Mouse (Mus musculus): Measurements from ENCODE around the gene Ncor2. TPM values are rescaled to one million over a fixed set of nuclear protein-coding genes. Genes with fewer than 3 reads are reported as not detected.

The Ncor2 gene
- polyA plus RNA-seq, 1 experiment from 2014 or later: 17.8 TPM

DNA sequence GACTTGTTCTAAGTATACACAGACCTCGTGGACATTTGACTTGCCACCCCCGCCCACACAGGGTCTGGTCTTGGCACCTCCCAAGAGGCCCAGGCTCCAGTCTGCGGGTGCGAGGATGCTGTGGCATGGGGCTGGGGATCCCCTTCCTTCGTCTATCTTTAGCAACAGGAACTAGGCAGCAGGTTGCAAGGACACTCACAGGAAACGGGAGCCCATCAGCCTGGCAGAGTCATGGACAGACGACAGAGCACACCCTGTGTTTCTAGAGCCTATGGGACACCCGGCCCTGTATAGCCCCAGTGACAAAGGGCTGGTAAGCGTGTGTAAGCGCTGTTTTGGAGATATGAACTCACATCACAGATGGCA is 126.8 kb downstream of the Ncor2 start:
- peaks cover 82% of the 10 kb centered on the region for H3K36me3 ChIP-seq (replicated peaks)
- no peak overlapping the region; the same call in 1 of the 2 replicates for H3K27ac ChIP-seq
- peaks cover 60% of the 10 kb centered on the region for H3K4me1 ChIP-seq
- WGBS: 87% methylated on average over 10 of the region's 10 CpGs
- H3K4me3 ChIP-seq: no peak overlapping the region
- no peaks in the 10 kb centered on the region for H3K9me3 ChIP-seq
- no peak for DNase-seq (ENCODE audit: extremely low spot score, low spot score)
- peaks cover 3% of the 10 kb centered on the region; the same call in 1 of the 2 replicates for H3K27me3 ChIP-seq (ENCODE audit: poor library complexity, severe bottlenecking)

DNA sequence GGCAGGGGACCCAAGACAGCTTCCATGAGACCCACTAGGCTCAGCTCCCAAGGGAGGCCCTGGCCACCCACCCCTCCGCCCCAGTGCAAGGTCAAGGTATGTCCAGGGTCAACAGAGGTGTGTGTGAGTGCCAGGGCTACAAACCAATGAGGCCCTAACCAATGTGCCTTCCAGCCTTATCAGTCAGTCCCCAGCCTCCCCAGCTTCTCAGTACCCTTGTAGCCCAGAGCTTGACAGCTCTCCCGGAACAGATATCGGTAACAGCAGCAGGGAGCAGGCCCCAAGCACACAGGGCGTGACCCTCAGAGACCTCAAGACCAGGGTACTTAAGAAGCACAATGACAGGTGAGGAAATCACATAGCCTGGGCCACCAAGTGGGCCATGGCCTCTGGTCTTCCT is 129.5 kb downstream of the Ncor2 start:
- Histone ChIP-seq H3K4me1 (peaks cover 60% of the 10 kb centered on the region), H3K36me3 (replicated peaks) (peaks cover 93% of the 10 kb centered on the region), H3K9me3 (no peaks in the 10 kb centered on the region), H3K27me3 (ENCODE audit: poor library complexity, severe bottlenecking) (no peaks in the 10 kb centered on the region), H3K4me3 (no peak overlapping the region), H3K27ac (peak overlapping the region; percentile 7; the same call in 1 of the 2 replicates)
- no peak for DNase-seq (ENCODE audit: extremely low spot score, low spot score)
- WGBS: 94% methylated on average over 4 of the region's 4 CpGs

DNA sequence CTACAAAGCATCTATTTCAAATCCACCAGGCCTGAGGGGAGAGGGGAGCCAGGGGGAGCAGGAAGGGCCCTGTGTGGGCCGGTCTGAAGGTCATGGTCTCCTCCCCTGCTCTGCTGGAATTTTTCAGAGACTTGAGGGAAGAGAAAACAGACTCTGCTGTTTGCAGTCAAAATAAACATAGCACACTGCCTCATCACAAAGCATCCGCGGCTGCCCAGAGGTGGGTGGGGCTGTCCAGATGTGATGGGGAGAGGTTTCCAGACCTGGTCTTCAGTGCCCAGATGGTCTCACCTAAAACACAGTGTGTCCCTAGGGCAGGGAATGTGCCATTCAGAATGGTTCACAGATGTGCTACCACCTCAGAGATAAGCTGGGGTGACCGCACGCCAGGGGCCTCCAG is 132.6 kb downstream of the Ncor2 start:
- no peak for DNase-seq (ENCODE audit: extremely low spot score, low spot score)
- Histone ChIP-seq H3K27ac (peak overlapping the region; percentile 89), H3K27me3 (ENCODE audit: poor library complexity, severe bottlenecking) (no peaks in the 10 kb centered on the region), H3K9me3 (no peaks in the 10 kb centered on the region), H3K36me3 (replicated peaks) (peaks cover 100% of the 10 kb centered on the region), H3K4me1 (peaks cover 54% of the 10 kb centered on the region), H3K4me3 (no peak overlapping the region)
- WGBS: 78% methylated on average over 5 of the region's 5 CpGs

DNA sequence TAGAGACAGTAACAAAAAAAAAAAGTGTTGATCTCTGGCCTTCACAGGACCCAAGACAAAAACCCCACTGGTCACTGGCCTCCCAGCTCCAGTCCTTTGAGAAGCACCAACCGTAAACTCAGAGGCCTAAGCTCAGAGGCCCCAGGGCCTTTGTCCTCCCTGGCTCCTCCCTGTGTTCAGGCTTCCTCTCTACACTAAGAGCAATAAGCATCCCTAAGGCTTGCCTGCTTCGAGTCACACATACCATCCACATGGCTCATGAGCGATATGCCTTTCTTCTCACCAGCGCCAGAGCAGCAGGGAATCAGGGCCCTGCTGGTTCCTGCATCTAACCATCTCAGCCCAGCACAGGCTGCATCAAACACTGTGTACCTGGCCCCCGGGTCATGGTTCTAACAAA is 133.8 kb downstream of the Ncor2 start:
- peak; percentile 42 for DNase-seq (ENCODE audit: extremely low spot score, low spot score)
- WGBS: 23% methylated on average over 5 of the region's 5 CpGs
- Histone ChIP-seq H3K9me3 (no peaks in the 10 kb centered on the region), H3K4me3 (0 out of 2 replicates have a peak overlapping the region, but pooled peaks have one; percentile 2), H3K4me1 (peaks cover 52% of the 10 kb centered on the region), H3K27me3 (ENCODE audit: poor library complexity, severe bottlenecking) (no peaks in the 10 kb centered on the region), H3K27ac (peak overlapping the region; percentile 89), H3K36me3 (replicated peaks) (peaks cover 100% of the 10 kb centered on the region)

DNA sequence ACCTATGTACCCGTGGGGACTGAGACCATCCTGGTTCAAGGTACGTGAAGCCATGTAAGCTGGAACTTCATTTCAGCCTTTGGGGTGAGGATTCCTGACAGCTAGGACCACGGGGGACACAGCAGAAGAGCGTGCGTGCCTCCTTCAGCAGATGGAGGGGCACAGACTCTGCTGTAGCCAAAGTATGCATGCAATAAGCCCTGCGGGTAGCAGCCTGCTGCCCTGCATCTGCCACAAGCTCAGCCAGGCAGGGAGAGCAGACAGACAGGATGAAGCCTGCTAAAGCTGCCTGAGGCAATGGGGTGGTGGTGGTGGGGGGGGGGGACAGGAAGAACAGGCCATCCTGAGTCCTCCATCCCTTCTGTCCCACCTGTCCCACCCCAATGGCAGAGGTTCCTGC is 135.6 kb downstream of the Ncor2 start:
- H3K27ac ChIP-seq: peak overlapping the region; percentile 48; the same call in 1 of the 2 replicates
- H3K36me3 ChIP-seq (replicated peaks): peaks cover 100% of the 10 kb centered on the region
- WGBS: 89% methylated on average over 6 of the region's 6 CpGs
- H3K27me3 ChIP-seq (ENCODE audit: poor library complexity, severe bottlenecking): no peaks in the 10 kb centered on the region
- no peaks in the 10 kb centered on the region for H3K9me3 ChIP-seq
- no peak for DNase-seq (ENCODE audit: extremely low spot score, low spot score)
- peaks cover 53% of the 10 kb centered on the region for H3K4me1 ChIP-seq
- no peak overlapping the region for H3K4me3 ChIP-seq

DNA sequence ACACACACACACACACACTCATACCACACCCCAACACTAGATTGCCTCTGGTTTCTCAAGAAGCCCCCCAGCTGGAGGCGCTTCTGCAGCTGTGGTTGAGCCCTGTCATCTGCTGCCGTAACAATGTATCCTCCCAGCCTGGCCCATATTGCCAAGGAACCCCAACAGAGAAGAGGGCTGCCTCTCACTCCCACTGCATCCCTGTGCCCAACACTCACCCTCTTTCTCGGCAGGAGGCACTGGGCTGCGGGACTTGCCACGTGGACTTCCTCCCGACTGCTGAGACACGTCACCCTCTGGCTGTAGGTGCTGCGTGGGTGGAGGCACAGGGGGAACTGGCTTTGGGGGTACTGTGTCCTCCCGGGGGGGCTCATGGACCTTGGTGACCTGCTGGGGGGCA is 137.4 kb downstream of the Ncor2 start:
- H3K4me1 ChIP-seq: peaks cover 45% of the 10 kb centered on the region
- no peaks in the 10 kb centered on the region for H3K27me3 ChIP-seq (ENCODE audit: poor library complexity, severe bottlenecking)

DNA sequence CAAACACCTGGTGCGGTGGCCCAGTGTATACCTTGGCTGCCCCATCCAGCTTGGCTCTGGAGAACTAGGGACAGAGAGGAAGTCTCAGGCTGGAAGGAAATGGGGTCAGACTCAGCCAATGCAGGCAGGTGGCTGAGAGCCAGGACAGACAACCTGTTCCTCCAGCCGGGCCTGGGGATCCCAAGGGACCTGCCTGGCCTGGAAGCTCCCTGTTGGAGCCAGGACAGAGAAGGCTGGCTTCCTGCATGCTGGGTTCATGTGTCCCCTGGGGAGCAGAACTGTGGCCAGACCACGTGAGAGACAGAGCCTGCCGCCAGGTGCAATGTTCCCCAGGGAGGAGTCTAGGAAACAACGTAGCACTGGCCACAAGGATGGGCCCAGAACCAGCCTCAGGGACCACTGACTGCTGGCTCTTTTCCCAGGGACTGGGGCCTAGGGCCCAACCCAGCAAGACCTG is 138.9 kb downstream of the Ncor2 start:
- Histone ChIP-seq H3K27ac (0 out of 2 replicates have a peak overlapping the region, but pooled peaks have one; percentile 15), H3K36me3 (replicated peaks) (peaks cover 100% of the 10 kb centered on the region), H3K27me3 (ENCODE audit: poor library complexity, severe bottlenecking) (no peaks in the 10 kb centered on the region), H3K4me3 (no peak overlapping the region), H3K4me1 (peaks cover 31% of the 10 kb centered on the region), H3K9me3 (no peaks in the 10 kb centered on the region)
- WGBS: 80% methylated on average over 5 of the region's 5 CpGs
- no peak for DNase-seq (ENCODE audit: extremely low spot score, low spot score)

More for the DNA sequence above, 137.4 kb downstream of the Ncor2 start:
- Histone ChIP-seq H3K4me3 (no peak overlapping the region), H3K27ac (no peak overlapping the region), H3K36me3 (replicated peaks) (peaks cover 100% of the 10 kb centered on the region), H3K9me3 (no peaks in the 10 kb centered on the region)
- WGBS: 91% methylated on average over 9 of the region's 9 CpGs
- no peak for DNase-seq (ENCODE audit: extremely low spot score, low spot score)

DNA sequence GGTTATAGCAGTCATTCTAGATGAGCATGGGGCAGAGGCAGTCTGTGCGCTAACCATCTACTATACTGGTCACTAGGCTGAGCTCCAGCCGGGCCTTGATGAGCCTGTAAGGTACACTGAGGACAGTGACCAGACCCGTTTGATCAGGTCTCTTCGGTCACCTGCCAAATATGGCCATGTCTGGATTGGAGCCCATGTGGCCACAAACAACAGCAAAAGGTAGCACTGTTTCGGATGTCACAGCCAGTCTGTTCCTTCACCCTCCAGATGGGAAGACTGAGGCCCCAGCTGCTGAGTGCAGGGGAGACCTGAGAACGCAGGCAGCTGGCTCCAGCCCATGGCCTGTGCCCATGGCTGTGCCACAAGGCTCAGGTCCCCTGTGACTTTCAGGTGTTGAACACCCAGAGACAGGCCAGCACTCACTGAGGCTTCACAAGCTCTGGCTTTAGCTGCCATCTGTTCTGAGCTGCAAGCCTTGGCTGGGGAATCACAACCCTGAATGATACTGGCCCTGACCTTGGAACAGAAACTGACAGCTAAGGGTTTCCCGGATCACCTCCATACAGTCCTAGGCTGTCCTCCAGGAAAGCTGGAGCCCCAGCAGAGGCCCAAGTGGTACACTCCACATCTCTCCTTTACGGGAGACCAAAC is 139.5 kb downstream of the Ncor2 start:
- WGBS: 95% methylated on average over 8 of the region's 8 CpGs
- no peak for DNase-seq (ENCODE audit: extremely low spot score, low spot score)
- no peaks in the 10 kb centered on the region for H3K27me3 ChIP-seq (ENCODE audit: poor library complexity, severe bottlenecking)
- no peak overlapping the region for H3K27ac ChIP-seq
- H3K4me1 ChIP-seq: peaks cover 25% of the 10 kb centered on the region
- H3K36me3 ChIP-seq (replicated peaks): peaks cover 100% of the 10 kb centered on the region
- H3K9me3 ChIP-seq: no peaks in the 10 kb centered on the region
- no peak overlapping the region for H3K4me3 ChIP-seq

DNA sequence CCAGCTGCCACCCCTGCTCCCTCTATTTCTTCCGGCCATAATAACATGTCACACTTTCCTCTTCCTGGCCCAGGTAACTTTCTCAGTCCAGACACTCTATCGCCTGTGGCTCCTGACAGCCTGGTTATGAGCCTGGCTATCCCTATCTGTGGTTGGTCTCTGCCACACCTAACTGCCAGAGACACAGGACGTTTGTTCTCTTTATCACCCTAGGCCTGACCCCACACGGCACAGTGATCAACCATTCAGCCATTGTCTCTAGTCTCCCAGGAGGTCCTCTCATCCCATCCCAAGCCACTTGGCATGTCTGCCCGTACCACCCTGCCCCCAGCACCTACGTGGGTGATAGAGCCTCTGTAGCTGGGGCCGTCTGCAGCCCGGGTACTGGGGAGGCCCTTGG is 142.5 kb downstream of the Ncor2 start:
- 87% methylated on average over 8 of the region's 8 CpGs for WGBS
- H3K4me3 ChIP-seq: no peak overlapping the region
- H3K27ac ChIP-seq: no peak overlapping the region
- no peak for DNase-seq (ENCODE audit: extremely low spot score, low spot score)
- no peaks in the 10 kb centered on the region for H3K9me3 ChIP-seq
- H3K4me1 ChIP-seq: peaks cover 3% of the 10 kb centered on the region; the same call in 1 of the 2 replicates
- H3K27me3 ChIP-seq (ENCODE audit: poor library complexity, severe bottlenecking): no peaks in the 10 kb centered on the region
- H3K36me3 ChIP-seq (replicated peaks): peaks cover 100% of the 10 kb centered on the region

DNA sequence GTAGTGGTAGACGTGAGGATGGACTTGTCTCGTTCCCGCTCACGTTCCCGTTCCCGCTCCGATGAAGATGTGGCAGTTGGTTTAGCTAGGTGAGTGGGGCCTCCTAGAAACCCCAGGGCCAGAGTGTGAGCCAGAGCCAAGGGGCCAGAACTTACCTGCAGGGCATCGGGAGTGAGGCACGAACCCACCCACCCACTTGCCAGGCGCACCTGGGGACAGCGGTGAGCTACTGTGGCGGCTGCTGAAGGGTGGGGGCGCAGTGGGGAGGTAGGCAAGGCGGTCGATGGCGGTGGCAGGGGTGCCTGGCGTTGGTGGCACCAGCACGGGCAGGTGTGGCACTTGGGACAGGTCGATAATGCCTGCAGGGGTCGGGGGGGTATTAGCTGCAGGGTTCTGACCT is 150.1 kb downstream of the Ncor2 start:
- peaks cover 100% of the 10 kb centered on the region for H3K36me3 ChIP-seq (replicated peaks)
- 95% methylated on average over 20 of the region's 20 CpGs for WGBS

DNA sequence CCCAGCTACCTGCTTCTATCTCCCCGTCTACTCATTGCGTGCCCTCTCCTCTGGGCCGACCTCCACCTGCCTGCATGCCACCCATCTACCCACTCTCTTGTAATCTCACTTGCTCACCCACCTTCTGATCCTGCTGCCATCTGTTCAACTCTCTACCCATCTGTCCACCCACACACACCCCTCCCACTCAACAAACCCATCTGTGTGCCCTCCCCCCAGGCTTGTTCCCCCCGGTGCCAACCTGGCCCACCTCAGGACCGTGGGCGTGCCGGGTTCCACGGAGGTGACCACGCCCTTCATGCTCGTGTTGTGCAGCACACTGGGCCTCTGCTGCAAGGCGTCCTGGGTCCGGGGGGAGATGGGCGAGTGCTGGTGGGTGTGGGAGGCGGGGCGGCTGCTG is 150.6 kb downstream of the Ncor2 start:
- no peak for DNase-seq (ENCODE audit: extremely low spot score, low spot score)
- H3K4me3 ChIP-seq: no peak overlapping the region
- no peaks in the 10 kb centered on the region for H3K27me3 ChIP-seq (ENCODE audit: poor library complexity, severe bottlenecking)
- peaks cover 100% of the 10 kb centered on the region for H3K36me3 ChIP-seq (replicated peaks)
- no peaks in the 10 kb centered on the region for H3K9me3 ChIP-seq
- H3K4me1 ChIP-seq: no peaks in the 10 kb centered on the region
- WGBS: 95% methylated on average over 15 of the region's 15 CpGs
- H3K27ac ChIP-seq: no peak overlapping the region

More for the DNA sequence above, 150.1 kb downstream of the Ncor2 start:
- Histone ChIP-seq H3K4me1 (no peaks in the 10 kb centered on the region), H3K27ac (no peak overlapping the region), H3K27me3 (ENCODE audit: poor library complexity, severe bottlenecking) (no peaks in the 10 kb centered on the region), H3K4me3 (no peak overlapping the region), H3K9me3 (no peaks in the 10 kb centered on the region)
- no peak for DNase-seq (ENCODE audit: extremely low spot score, low spot score)

DNA sequence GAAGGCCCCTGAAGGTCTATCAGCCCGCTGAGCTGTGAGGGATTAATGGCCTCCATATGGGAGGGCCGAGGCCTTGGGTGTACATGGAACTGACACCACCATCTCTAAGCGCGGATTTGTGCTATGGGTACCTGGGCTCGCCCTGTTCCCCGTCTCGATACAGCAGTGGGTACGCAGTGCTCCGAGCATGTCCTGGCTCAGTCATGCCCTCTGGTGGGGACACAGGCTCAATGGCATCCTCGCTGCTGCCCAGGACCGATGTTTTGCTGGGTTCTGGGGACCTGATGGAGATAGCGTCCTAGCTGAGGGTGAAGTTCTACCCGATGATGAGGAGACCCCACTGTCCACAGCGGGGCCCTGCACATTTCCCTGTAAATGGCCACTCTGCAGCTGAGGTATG is 155.0 kb downstream of the Ncor2 start:
- peak; percentile 33 for DNase-seq (ENCODE audit: extremely low spot score, low spot score)
- no peak overlapping the region for H3K4me3 ChIP-seq
- WGBS: 78% methylated on average over 14 of the region's 14 CpGs
- H3K27me3 ChIP-seq (ENCODE audit: poor library complexity, severe bottlenecking): no peaks in the 10 kb centered on the region
- no peak overlapping the region for H3K27ac ChIP-seq
- peaks cover 99% of the 10 kb centered on the region for H3K36me3 ChIP-seq (replicated peaks)
- peaks cover 4% of the 10 kb centered on the region; the same call in 1 of the 2 replicates for H3K4me1 ChIP-seq
- H3K9me3 ChIP-seq: no peaks in the 10 kb centered on the region

DNA sequence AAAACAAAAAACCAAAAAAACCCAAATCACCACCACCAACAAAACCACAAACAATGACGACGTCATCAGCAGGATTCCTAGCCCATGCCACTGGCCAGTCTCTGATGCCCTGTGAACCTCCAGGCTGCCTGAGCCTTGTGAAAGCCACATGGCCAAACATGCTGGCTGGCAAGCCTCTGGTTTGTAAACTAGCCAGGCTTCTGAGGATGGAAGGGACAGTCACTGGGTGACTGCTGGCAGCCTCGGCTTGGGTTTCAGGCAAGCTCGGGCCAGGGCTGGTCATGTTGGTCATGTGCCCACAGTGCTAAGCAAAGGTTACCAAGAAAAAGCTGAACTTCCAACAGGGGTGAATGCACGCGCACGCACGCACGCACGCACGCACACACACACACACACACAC is 157.7 kb downstream of the Ncor2 start:
- no peaks in the 10 kb centered on the region for H3K27me3 ChIP-seq (ENCODE audit: poor library complexity, severe bottlenecking)
- peaks cover 99% of the 10 kb centered on the region for H3K36me3 ChIP-seq (replicated peaks)
- H3K4me3 ChIP-seq: no peak overlapping the region
- DNase-seq (ENCODE audit: extremely low spot score, low spot score): no peak
- H3K4me1 ChIP-seq: peaks cover 4% of the 10 kb centered on the region; the same call in 1 of the 2 replicates
- no peaks in the 10 kb centered on the region for H3K9me3 ChIP-seq
- no peak overlapping the region for H3K27ac ChIP-seq
- WGBS: 91% methylated on average over 11 of the region's 11 CpGs
